Mouse (Mus musculus) cerebral cortex, adult 2 months (tissue): ENCODE measurements around the gene Rala.

ENCODE experiments used
- WGBS: fragments of 180-500 bp; shearing (Covaris S2); methylation state at CpG from one replicate; pipeline ENCODE4 v1.1.7; 2018; 5-methylcytosine and 5-hydroxymethylcytosine counted together

Gene Rala

GRCm38 (mm10) chr13:17944078-17944917 lies at the start of gene Rala:
TSS of gene Rala (minus strand) at chr13:17944239.
- WGBS: 6% methylated on average over 58 of the region's 69 CpGs

- WGBS: 24% methylated on average over 7 of the region's 7 CpGs
These were observed 49.4 kb upstream of the Rala start for GRCm38 (mm10) chr13:17993515-17993847.

GRCm38 (mm10) chr13:17992697-17993514 lies 48.9 kb upstream of the Rala start, which contains the start of gene Yae1d1:
TSS of gene Yae1d1 (minus strand) at chr13:17993349.
- WGBS: under 1% methylated on average over 54 of the region's 54 CpGs

- 53% methylated on average over 4 of the region's 4 CpGs for WGBS
These were observed 48.0 kb upstream of the Rala start for GRCm38 (mm10) chr13:17992009-17992408.

DNA sequence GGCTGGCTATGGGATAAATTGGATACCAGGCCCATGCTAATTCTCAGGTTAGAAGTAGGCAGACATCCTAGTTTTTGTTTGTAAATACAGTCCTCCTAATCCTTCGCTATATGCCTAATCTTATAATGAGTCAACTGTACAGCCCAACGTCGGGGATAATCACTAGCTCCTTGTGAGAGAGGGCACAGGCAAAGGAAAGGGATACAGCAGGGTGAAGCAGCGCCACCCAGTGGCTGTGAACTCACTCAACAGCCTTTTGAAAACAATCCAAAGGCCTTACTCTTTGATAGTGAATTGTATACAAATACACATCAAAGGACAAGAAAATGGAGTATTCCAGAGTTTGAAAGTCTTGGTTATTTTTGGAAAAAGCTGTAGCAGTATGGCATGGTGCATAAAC lies 39.2 kb upstream of the Rala start:
- WGBS: 20% methylated on average over 4 of the region's 4 CpGs

DNA sequence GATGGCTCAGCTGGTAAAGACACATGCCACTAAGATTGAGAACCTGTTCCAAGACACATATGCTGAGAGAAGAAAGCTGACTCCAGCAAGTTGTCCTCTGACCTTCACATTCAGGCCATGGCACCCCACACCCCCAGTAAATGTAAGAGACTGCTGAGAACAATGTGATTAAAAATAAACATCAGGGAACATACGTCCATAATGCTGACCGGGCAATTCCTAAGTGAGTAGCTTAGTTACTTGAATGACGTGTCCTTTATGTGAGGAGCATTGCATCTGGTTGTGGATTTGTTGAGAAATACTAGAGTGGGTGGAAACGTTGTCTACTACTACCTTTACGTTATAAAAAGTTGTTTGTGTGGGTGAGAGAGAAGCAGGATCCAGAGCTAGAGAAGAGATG lies 38.6 kb upstream of the Rala start:
- 72% methylated on average over 5 of the region's 5 CpGs for WGBS

- 77% methylated on average over 8 of the region's 8 CpGs for WGBS
These were observed 33.1 kb upstream of the Rala start for GRCm38 (mm10) chr13:17976854-17977739.

- 56% methylated on average over 2 of the region's 2 CpGs for WGBS
These were observed 31.9 kb upstream of the Rala start for GRCm38 (mm10) chr13:17975891-17976290.

GRCm38 (mm10) chr13:17975457-17975856 lies 31.4 kb upstream of the Rala start:
- WGBS: 87% methylated on average over 1 of the region's 1 CpGs

GRCm38 (mm10) chr13:17974734-17975133 lies 30.7 kb upstream of the Rala start:
- WGBS: 96% methylated on average over 9 of the region's 9 CpGs

DNA sequence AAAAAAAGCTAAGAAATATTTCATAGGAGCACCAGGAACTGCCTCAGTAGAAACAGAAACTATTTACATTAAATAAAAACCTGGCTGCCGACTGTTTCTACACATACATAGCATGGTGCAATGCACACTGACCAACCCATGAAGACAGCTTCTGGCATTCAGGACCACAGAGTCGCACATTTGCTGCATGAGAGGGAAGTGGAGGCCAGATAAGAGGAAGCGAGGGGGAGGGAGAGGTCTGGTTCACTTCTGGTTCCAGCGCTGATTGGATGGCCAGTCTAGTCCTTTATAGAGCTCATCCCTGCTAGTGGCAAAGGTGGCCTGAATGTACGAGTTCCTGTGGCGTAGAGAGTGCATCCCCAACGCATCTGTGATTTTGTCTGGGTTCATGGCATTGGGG lies 16.6 kb upstream of the Rala start:
- 85% methylated on average over 7 of the region's 7 CpGs for WGBS

- 16% methylated on average over 1 of the region's 1 CpGs for WGBS
These were observed 10.2 kb upstream of the Rala start for GRCm38 (mm10) chr13:17954282-17954681.

- WGBS: 92% methylated on average over 8 of the region's 8 CpGs
These were observed 6.5 kb upstream of the Rala start for GRCm38 (mm10) chr13:17950581-17950980.

GRCm38 (mm10) chr13:17949555-17949954 lies 5.5 kb upstream of the Rala start:
- WGBS: 74% methylated on average over 18 of the region's 18 CpGs

DNA sequence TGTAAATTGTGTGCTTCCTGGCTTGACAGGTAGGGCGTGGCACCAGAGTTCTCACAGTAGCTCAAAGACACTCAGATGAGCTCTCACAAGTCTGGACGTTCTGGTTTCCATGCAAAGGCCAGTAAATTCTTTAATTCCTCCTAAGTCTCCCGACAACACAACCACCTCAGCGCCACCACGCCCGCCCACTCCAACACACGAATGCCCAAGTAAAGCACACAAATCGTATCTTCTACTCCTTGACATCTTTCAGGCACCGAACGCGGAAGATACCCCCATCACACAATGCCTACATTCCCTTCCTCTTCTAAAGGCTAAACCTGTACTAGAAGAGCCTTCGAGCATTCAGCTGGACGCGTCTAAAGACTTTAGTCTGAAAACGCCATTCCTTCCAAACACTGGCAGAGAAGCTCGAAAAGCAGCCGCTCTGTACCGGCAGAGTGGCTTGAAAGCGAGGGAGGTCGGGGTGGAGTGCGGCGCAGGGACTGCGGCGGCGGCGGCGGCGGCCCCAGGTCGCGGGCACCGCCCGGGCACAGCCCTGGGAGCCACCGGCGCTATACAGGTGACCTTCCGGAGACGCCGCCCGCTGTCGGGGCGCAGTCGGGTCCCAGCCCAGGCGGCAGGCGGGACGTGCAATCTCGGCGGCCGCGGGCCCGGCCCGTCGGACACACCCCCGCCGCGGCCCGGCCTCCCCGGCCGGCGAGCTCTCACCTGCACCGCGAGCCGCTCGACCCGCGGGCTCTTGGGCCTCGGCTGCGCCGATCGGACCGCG lies 547 bp downstream of the Rala start:
- WGBS: under 1% methylated on average over 64 of the region's 70 CpGs

DNA sequence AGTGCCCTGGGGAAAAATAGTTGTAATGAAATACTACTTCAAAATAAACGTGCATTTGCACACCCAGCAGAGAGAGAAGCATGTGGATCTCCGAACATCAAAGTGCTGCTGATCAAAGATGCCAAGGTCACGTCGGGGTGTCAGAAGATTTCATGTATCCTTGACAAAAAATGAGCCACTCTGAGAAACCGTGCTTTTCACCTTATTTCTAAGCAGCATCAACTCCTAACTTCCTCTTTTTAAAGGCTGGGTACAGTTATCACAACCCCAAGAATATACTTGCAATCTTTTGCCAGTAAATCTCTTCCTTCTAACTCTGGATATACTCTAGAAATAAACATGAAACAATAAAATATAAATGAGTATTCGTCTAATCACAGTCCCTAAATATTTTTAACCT lies 1.7 kb downstream of the Rala start:
- 41% methylated on average over 6 of the region's 6 CpGs for WGBS

GRCm38 (mm10) chr13:17907309-17907708 lies 36.7 kb downstream of the Rala start:
- 22% methylated on average over 1 of the region's 1 CpGs for WGBS

DNA sequence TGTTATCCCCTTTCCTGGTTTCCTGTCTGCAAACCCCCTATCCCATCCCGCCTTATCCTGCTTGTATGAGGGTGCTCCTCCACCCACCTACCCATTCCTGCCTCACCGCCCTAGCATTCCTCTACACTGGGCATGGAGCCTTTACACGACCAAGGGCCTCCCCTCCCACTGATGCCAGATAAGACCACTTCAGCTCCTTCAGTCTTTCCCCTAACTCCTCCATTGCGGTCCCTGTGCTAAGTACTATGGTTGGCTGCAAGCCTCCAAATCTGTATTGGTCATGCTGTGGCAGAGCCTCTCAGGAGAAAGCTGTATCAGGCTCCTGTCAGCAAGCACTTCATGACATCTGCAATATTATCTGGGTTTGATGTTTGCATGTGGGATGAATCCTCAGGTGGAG lies 42.6 kb downstream of the Rala start:
- 58% methylated on average over 4 of the region's 4 CpGs for WGBS

DNA sequence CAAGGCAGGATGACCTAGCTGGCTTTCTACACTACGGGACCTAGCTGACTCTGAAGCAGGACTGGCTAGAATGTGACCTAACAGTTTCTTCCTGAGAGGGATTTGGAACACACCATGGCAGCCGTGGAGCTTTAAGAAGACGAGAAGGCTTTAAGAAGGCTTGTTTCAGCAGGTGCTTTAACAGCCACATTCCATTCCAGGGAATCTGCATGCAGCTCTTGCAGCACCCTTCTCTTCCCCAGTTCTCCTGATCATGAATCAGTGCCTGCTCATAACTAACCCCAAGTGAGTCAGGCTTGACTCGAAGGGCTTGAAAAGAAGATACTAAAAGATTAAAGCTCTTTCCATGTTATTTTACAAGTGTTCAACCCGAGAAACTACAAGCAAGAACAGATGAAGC lies 43.4 kb downstream of the Rala start:
- WGBS: 46% methylated on average over 5 of the region's 5 CpGs

- WGBS: 78% methylated on average over 1 of the region's 1 CpGs
These were observed 47.0 kb downstream of the Rala start for GRCm38 (mm10) chr13:17897040-17897439.

GRCm38 (mm10) chr13:17891545-17891944 lies 52.5 kb downstream of the Rala start:
- 54% methylated on average over 6 of the region's 6 CpGs for WGBS
